Mouse (Mus musculus) cerebellum, adult 2 months (tissue): ENCODE measurements around the gene Zfp978. TPM values are rescaled to one million over a fixed set of nuclear protein-coding genes. Genes with fewer than 3 reads are reported as not detected.

Source experiments
- DNase-seq, 2 experiments: peaks; one replicate each; pipeline ENCODE4 v3.0.0; 2021
- H3K27ac ChIP-seq: fragments of 200-500 bp; 2 replicates; pipeline ENCODE4 v1.5.1; 2012; ENCODE audit warnings: low read length, control low read depth, inconsistent platforms; ENCODE audit not compliant: insufficient read depth
- H3K27me3 ChIP-seq: fragments of 200-500 bp; 2 replicates; pipeline ENCODE4 v1.6.1; 2012; ENCODE audit warnings: inconsistent platforms, mild to moderate bottlenecking, low read length, moderate library complexity; ENCODE audit not compliant: control insufficient read depth, insufficient read depth
- H3K4me1 ChIP-seq: fragments of 200-500 bp; 2 replicates; pipeline ENCODE4 v1.6.1; 2011; ENCODE audit warnings: low read length; ENCODE audit not compliant: control insufficient read depth, insufficient read depth
- H3K4me3 ChIP-seq: fragments of 200-500 bp; replicated peaks from 2 replicates; pipeline ENCODE3; 2011; ENCODE audit warnings: mild to moderate bottlenecking, low read depth, low read length, control low read depth; ENCODE audit not compliant: insufficient read depth
- CTCF ChIP-seq: fragments of 200-500 bp; IDR thresholded peaks from 2 replicates; pipeline ENCODE4 v1.5.1; 2011; ENCODE audit warnings: low read depth, mild to moderate bottlenecking, control low read depth, low read length, moderate library complexity, borderline replicate concordance; ENCODE audit not compliant: insufficient read depth
- POLR2A ChIP-seq: fragments of 200-500 bp; IDR thresholded peaks from 2 replicates; pipeline ENCODE4 v1.6.1; 2011; ENCODE audit warnings: low read length, control low read depth, borderline replicate concordance; ENCODE audit not compliant: insufficient read depth
- WGBS: fragments of 180-500 bp; shearing (Covaris S2); methylation state at CpG from one replicate; pipeline ENCODE4 v1.1.7; 2018; 5-methylcytosine and 5-hydroxymethylcytosine counted together
- polyA plus RNA-seq: library from polyadenylated mRNA; depleted of rRNA; stranded (reverse); fragments of >200 nt; gene quantifications from 2 replicates; pipeline ENCODE4 v1.2.3, GENCODE M21; 2012; rRNA removed

Gene Zfp978
- polyA plus RNA-seq, 1 experiment: not detected

DNA sequence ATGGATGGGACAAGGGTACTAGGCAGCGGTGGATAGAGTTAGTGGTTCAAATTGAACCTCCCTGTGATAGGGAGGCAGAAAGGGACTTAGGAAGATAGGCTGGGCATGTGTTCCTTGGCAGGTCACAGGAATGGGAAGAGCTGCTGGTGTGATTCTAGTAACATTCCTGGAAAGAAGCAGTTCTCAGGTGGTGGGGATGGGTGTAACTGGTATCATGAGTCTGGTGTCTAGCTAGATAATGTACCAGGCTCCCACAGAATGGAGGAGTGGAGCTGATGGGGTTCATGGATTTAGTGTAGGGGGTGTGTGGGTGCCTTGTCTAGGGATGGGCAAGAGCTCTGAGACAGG, 71.3 kb downstream of the Zfp978 start:
- Histone ChIP-seq H3K27me3 (no peaks in the 10 kb centered on the region), H3K27ac (no peak overlapping the region), H3K4me3 (no peak overlapping the region), H3K4me1 (no peaks in the 10 kb centered on the region)
- no peak for DNase-seq
- 87% methylated on average over 1 of the region's 1 CpGs for WGBS
- TF ChIP-seq CTCF (no peak), POLR2A (no peak)

DNA sequence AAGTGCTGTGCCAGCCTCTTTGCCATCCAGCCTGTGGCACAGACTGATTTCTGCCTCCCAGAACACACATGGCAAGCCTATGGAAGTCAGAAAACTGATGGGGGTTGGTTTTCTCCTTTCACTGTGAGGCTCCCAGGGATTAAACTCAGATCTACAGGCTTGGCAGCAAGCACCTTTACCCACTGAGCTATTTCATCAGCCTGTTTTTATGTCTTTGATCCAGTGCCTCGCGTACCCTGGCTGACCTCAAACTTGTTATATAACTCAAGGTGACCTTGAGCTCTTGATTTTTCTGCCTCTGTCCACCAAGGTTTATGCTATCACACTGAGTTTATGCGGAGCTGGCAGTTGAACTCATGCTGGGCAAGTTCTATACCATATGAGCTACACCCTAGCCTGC, 71.9 kb downstream of the Zfp978 start:
- WGBS: 39% methylated on average over 3 of the region's 3 CpGs
- Histone ChIP-seq H3K4me3 (no peak overlapping the region), H3K4me1 (no peaks in the 10 kb centered on the region), H3K27ac (no peak overlapping the region), H3K27me3 (no peaks in the 10 kb centered on the region)
- DNase-seq: no peak
- TF ChIP-seq CTCF (no peak), POLR2A (no peak)

GRCm38 (mm10) chr4:147433874-147434273, 72.8 kb downstream of the Zfp978 start:
- Histone ChIP-seq H3K4me1 (no peaks in the 10 kb centered on the region), H3K27me3 (no peaks in the 10 kb centered on the region), H3K27ac (no peak overlapping the region), H3K4me3 (no peak overlapping the region)
- DNase-seq: no peak
- TF ChIP-seq POLR2A (no peak), CTCF (no peak)
- 46% methylated on average over 2 of the region's 2 CpGs for WGBS

Other genes starting within 250 kb of the Zfp978 start
- 1.6 and 2.0 TPM in 2 replicates for gene Zfp991, start 229.3 kb upstream of the Zfp978 start, polyA plus RNA-seq
- 0.08 and 0.11 TPM in 2 replicates for gene Zfp988, start 55.6 kb upstream of the Zfp978 start, polyA plus RNA-seq
- gene Zfp982, start 131.1 kb downstream of the Zfp978 start, polyA plus RNA-seq: 2.2 and 3.0 TPM in 2 replicates
- gene Gm16503, start 178.9 kb downstream of the Zfp978 start, polyA plus RNA-seq: 0.47 and 0.51 TPM in 2 replicates
- 0.03 and 0.08 TPM in 2 replicates for gene Zfp985, start 192.0 kb downstream of the Zfp978 start, polyA plus RNA-seq